Comparison of ENCODE assay signal across 8 mouse cellular contexts in the genomic region with DNA sequence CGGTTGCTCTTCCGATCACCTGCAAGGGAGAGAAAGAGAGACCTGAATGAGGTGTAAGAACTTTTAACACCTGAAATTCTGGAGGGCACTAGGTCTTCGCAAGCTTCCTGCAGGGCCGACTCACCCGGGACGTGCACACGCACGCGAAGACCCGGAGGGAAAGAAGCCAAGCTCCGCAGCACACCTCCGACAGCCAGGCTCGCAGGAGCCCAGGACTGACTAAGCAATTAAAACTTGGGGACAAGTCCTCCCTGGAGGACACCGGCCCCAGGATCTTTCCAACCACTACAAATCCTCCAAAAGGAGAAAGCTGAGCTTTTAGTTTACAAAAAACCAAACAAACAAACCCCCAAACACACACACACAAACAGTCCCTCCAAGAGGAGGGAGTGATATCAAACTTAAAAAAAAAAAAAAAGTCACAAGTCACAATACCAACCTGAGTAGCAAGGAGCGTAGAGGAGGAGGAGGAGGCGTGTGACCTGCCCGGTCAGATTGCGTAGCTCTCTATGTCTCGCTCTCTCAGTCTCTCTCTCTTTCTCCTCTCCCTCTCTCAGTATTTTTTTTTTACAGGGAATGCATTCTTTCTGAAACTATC. TPM values are rescaled to one million over a fixed set of nuclear protein-coding genes. Genes with fewer than 3 reads are reported as not detected.
DNase-seq lines count a peak whose midpoint lies in the region; ATAC-seq and TF ChIP-seq lines count a peak whose summit lies in the region.

No protein-coding gene starts in this region.

- H3K4me1 ChIP-seq in erythroblast, embryonic 14.5 days (ENCODE audit: control insufficient read depth), result peaks cover 7% of the 10 kb centered on the region
- peaks cover 54% of the 10 kb centered on the region for H3K4me1 ChIP-seq in forebrain, embryonic 15.5 days

- DNase-seq in thymus, postnatal 4 days, result peak; percentile 67
- no peak for DNase-seq in left cerebral cortex, postnatal 14 days (ENCODE audit: low spot score in 2 of 2)
- DNase-seq in ovary, postnatal 36 days (ENCODE audit: low spot score), result no peak

- H3K4me2 ChIP-seq in forebrain, embryonic 15.5 days (replicated peaks), result peak overlapping the region; percentile 55

- no peak for TF ChIP-seq CTCF in C2C12 (IDR thresholded peaks at IDR 0.05; ENCODE audit: control insufficient read depth, insufficient read depth, insufficient read length)

- H3K9ac ChIP-seq in forebrain, embryonic 15.5 days (replicated peaks), result no peak overlapping the region

- under 1% methylated on average over 19 of the region's 19 CpGs for WGBS in forebrain, embryonic 15.5 days
- 3% methylated on average over 19 of the region's 19 CpGs for WGBS in macrophage (ENCODE audit: missing documents)

- peaks cover 11% of the 10 kb centered on the region for H3K79me2 ChIP-seq in C2C12 (ENCODE audit: control insufficient read depth, insufficient read depth)
- H3K79me2 ChIP-seq in macrophage (ENCODE audit: inconsistent target), result no peaks in the 10 kb centered on the region

- intact Hi-C loops in left cerebral cortex, postnatal 14 days (cut with DNase I), result loop anchor here (5.0 kb wide), 1 partner anchor 801 kb away; no protein-coding TSS in a partner anchor

- no peaks in the 10 kb centered on the region for H3K36me3 ChIP-seq in erythroblast, embryonic 14.5 days (ENCODE audit: control insufficient read depth)
- H3K36me3 ChIP-seq in C2C12 (ENCODE audit: control insufficient read depth, insufficient read depth) (no peaks in the 10 kb centered on the region), macrophage (ENCODE audit: inconsistent target) (no peaks in the 10 kb centered on the region)
- H3K36me3 ChIP-seq in forebrain, embryonic 15.5 days, result no peaks in the 10 kb centered on the region

- peak overlapping the region; percentile 36 for H3K4me3 ChIP-seq in erythroblast, embryonic 14.5 days (replicated peaks)
- H3K4me3 ChIP-seq in C2C12 (ENCODE audit: insufficient read depth, poor library complexity, severe bottlenecking), result peak overlapping the region; percentile 38
- H3K4me3 ChIP-seq in forebrain, embryonic 15.5 days, result peak overlapping the region; percentile 33
- peak overlapping the region; percentile 41; the same call in 1 of the 2 replicates for H3K4me3 ChIP-seq in macrophage (ENCODE audit: inconsistent target)

- ATAC-seq in erythroblast, adult 5-6 weeks (replicated peaks; ENCODE audit: low FRiP score, poor library complexity, severe bottlenecking), result no peak
- no peak for ATAC-seq in forebrain, embryonic 15.5 days (replicated peaks)

- H3K27me3 ChIP-seq in erythroblast, embryonic 14.5 days (ENCODE audit: control insufficient read depth), result peaks cover 100% of the 10 kb centered on the region
- no peaks in the 10 kb centered on the region for H3K27me3 ChIP-seq in C2C12 (ENCODE audit: control insufficient read depth, insufficient read depth, insufficient read length)
- peaks cover 77% of the 10 kb centered on the region for H3K27me3 ChIP-seq in forebrain, embryonic 15.5 days

- no peak overlapping the region for H3K27ac ChIP-seq in forebrain, embryonic 15.5 days (replicated peaks)
- H3K27ac ChIP-seq in macrophage, result no peak overlapping the region

- H3K9me3 ChIP-seq in erythroblast, embryonic 14.5 days (ENCODE audit: control insufficient read depth, low read length), result peaks cover 9% of the 10 kb centered on the region; the same call in 1 of the 2 replicates
- H3K9me3 ChIP-seq in forebrain, embryonic 15.5 days, result no peaks in the 10 kb centered on the region

- peak overlapping the region; percentile 56 for H3ac ChIP-seq in C2C12 (ENCODE audit: control insufficient read depth, insufficient read length, low read depth)

- H3K79me3 ChIP-seq in C2C12 (ENCODE audit: low read depth), result no peaks in the 10 kb centered on the region

TF ChIP-seq in C2C12, 6 proteins besides CTCF, POLR2A, EP300 and RAD21:
- TF ChIP-seq MAX (IDR thresholded peaks at IDR 0.05), result no peak
- TF ChIP-seq FOSL1 (IDR thresholded peaks at IDR 0.05; ENCODE audit: insufficient read depth, low read length, poor library complexity, severe bottlenecking), result no peak
- TF ChIP-seq CEBPB (IDR thresholded peaks at IDR 0.05; ENCODE audit: low read depth), result no peak
- no peak for TF ChIP-seq USF1 (IDR thresholded peaks at IDR 0.05; ENCODE audit: low read depth)
- TF ChIP-seq MYOD1 (IDR thresholded peaks at IDR 0.05; ENCODE audit: control insufficient read depth, insufficient read length, low read depth), result no peak
- TF ChIP-seq MYOG (IDR thresholded peaks at IDR 0.05; ENCODE audit: control insufficient read depth, extremely low read depth, insufficient read length), result no peak

RNA-seq across cellular contexts. Expression of gene 4930412O13Rik, which starts 3.0 kb away (rescaled TPM):
- polyA plus RNA-seq in erythroblast, embryonic 14.5 days (2012), result not detected in 2 replicates
- not detected in 2 replicates for total RNA-seq in erythroblast, adult 5-6 weeks (2015; ENCODE audit: low replicate concordance)
- not detected in 2 replicates for total RNA-seq in erythroblast, adult 5-6 weeks (2017; ENCODE audit: low replicate concordance)
- polyA plus RNA-seq in C2C12 (2012; fragmentation: generic; extraction: Trizol) (not detected), macrophage (2018) (not detected in 3 replicates)
- not detected in 2 replicates for polyA plus RNA-seq in forebrain, embryonic 15.5 days (2015; fragmentation: Nextera tagmentation; extraction: Ambion mirVana)
- total RNA-seq in macrophage (2018; cell fraction: chromatin; rRNA removed), result not detected
- total RNA-seq in macrophage (2018; cell fraction: cytosol; rRNA removed), result not detected
- not detected for total RNA-seq in macrophage (2018; cell fraction: nucleus; rRNA removed)
- not detected for total RNA-seq in left cerebral cortex, postnatal 14 days (2021)

RNA-seq across cellular contexts. Expression of gene 9230102O04Rik, which starts 11.3 kb away (rescaled TPM):
- not detected in 2 replicates for polyA plus RNA-seq in erythroblast, embryonic 14.5 days (2012)
- not detected in 2 replicates for total RNA-seq in erythroblast, adult 5-6 weeks (2015; ENCODE audit: low replicate concordance)
- total RNA-seq in erythroblast, adult 5-6 weeks (2017; ENCODE audit: low replicate concordance), result not detected in 2 replicates
- polyA plus RNA-seq in C2C12 (2012; fragmentation: generic; extraction: Trizol) (not detected), macrophage (2018) (not detected in 3 replicates)
- polyA plus RNA-seq in forebrain, embryonic 15.5 days (2015; fragmentation: Nextera tagmentation; extraction: Ambion mirVana), result not detected in 2 replicates
- not detected for total RNA-seq in macrophage (2018; cell fraction: chromatin; rRNA removed)
- not detected for total RNA-seq in macrophage (2018; cell fraction: cytosol; rRNA removed)
- not detected for total RNA-seq in macrophage (2018; cell fraction: nucleus; rRNA removed)
- total RNA-seq in left cerebral cortex, postnatal 14 days (2021), result not detected

RNA-seq across cellular contexts. Expression of gene Gata3, which starts 11.8 kb away (rescaled TPM):
- 0.04 TPM in 1 of 2 replicates, not detected in the other for polyA plus RNA-seq in erythroblast, embryonic 14.5 days (2012)
- total RNA-seq in erythroblast, adult 5-6 weeks (2015; ENCODE audit: low replicate concordance), result 0.42 and 1.5 TPM in 2 replicates
- 0.56 and 1.4 TPM in 2 replicates for total RNA-seq in erythroblast, adult 5-6 weeks (2017; ENCODE audit: low replicate concordance)
- polyA plus RNA-seq in C2C12 (2012; fragmentation: generic; extraction: Trizol) (4.0 TPM), macrophage (2018) (0.06 TPM in 1 of 3 replicates, not detected in the others)
- polyA plus RNA-seq in forebrain, embryonic 15.5 days (2015; fragmentation: Nextera tagmentation; extraction: Ambion mirVana), result 1.1 and 2.3 TPM in 2 replicates
- total RNA-seq in macrophage (2018; cell fraction: chromatin; rRNA removed), result under 1 TPM in 1 of 26 experiments, not detected in 25; 0.32 TPM
- total RNA-seq in macrophage (2018; cell fraction: cytosol; rRNA removed), result under 1 TPM in 3 of 26 experiments, not detected in 23; under 0.01 to 0.09 (median 0.03) TPM
- total RNA-seq in macrophage (2018; cell fraction: nucleus; rRNA removed), result under 1 TPM in 1 of 26 experiments, not detected in 25; 0.25 TPM
- under 1 TPM in 1 of 2 experiments, not detected in 1; 0.17 TPM for total RNA-seq in left cerebral cortex, postnatal 14 days (2021)
